8 mouse cellular contexts compared by ENCODE assay signal in the genomic region with DNA sequence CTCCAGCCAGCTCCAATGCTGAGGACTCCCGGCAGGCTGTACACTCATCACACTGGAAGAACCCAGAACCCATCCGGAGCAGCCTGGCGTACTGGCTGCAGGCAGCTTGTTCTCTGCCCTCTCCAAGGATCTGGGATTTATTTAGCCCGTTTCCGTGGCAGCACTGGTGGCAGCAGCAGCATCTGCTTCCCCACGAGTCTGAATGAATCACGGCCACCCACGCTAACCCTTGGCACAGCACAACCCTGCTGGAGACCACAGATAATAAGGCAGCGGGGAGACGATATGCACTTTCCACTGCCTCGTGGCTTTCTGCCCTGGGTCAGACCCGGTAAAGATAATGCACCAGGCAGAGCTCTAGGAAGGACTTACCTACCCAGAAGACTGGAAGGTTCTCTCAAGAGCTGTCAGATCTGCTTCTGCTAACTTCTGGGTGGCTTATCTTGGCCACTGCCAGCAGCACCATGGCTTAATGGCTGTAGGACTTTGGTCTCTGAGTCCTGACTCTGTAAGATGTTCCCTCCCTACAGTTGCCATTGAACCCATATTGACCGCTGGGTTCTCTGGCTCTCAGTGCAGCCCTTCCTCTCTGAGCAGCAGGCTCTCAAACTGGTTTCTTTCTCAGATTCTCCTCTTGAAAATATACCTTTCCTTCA.
DNase-seq lines count a peak whose midpoint lies in the region; ATAC-seq lines count a peak whose summit lies in the region.
"Had no signal": no experiment of that assay in that cellular context is flagged by ENCODE, and none has a peak within 500 bp of the region (broad histone marks: within the 10 kb centered on the region; RNA-seq: fewer than 3 reads in every experiment).

No protein-coding gene starts in this region.

- H3K4me1 ChIP-seq in midbrain, embryonic 10.5 days = peaks cover 11% of the 10 kb centered on the region

- no peaks in the 10 kb centered on the region; the same call in 1 of the 2 replicates for H3K9me3 ChIP-seq in midbrain, embryonic 10.5 days (replicated peaks)
- H3K9me3 ChIP-seq: limb, embryonic 15.5 days had no signal

- no peaks in the 10 kb centered on the region for H3K27me3 ChIP-seq in midbrain, embryonic 10.5 days (ENCODE audit: low read depth, poor library complexity, severe bottlenecking)
- H3K27me3 ChIP-seq: limb, embryonic 15.5 days had no signal

- H3K4me3 ChIP-seq in midbrain, embryonic 10.5 days = no peak overlapping the region
- H3K4me3 ChIP-seq: limb, embryonic 15.5 days had no signal

- WGBS in midbrain, embryonic 10.5 days = 70% methylated on average over 13 of the region's 13 CpGs

- peak; percentile 43 for DNase-seq in testis, postnatal 10 days (ENCODE audit: low spot score)
- DNase-seq in testis, postnatal 14 days (ENCODE audit: low spot score) = no peak
- DNase-seq in layer of hippocampus, adult 8-10 months (ENCODE audit: low spot score in 2 of 2) = peak; percentile 86 to 90
- DNase-seq in right cerebral cortex, adult 2 months (ENCODE audit: low spot score in 2 of 2) = peak; percentile 86 to 88
- DNase-seq in urinary bladder, postnatal 14 days (ENCODE audit: low spot score) = no peak
- no peak for DNase-seq in midbrain, embryonic 10.5 days (ENCODE audit: low spot score)

- H3K36me3 ChIP-seq in midbrain, embryonic 10.5 days = no peaks in the 10 kb centered on the region
- H3K36me3 ChIP-seq: limb, embryonic 15.5 days had no signal

- no peak overlapping the region for H3K27ac ChIP-seq in midbrain, embryonic 10.5 days (replicated peaks)
- H3K27ac ChIP-seq: limb, embryonic 15.5 days had no signal

- ATAC-seq in common myeloid progenitor, adult 5-6 weeks (replicated peaks; ENCODE audit: low read depth, poor library complexity, severe bottlenecking) = peak; percentile 62

Comparison
In these comparisons a context has a peak if more than half of its experiments do, and no peak if none do; other contexts are left out.
1. DNase-seq: peak in testis, postnatal 10 days (single experiment), layer of hippocampus, adult 8-10 months (2 of 2) and right cerebral cortex, adult 2 months (2 of 2); none in testis, postnatal 14 days (single experiment), urinary bladder, postnatal 14 days (single experiment) and midbrain, embryonic 10.5 days (single experiment).